Mouse (Mus musculus): ENCODE data around the gene Olfr94.
"Not testable (repeated sequence)": the region's sequence is repeated elsewhere in the genome, so short reads cannot be mapped to it uniquely, and the experiment has no call there.

Olfr94 gene

GRCm38 (mm10) chr17:37200894-37201293 is at the start of gene Olfr94:
TSS of gene Olfr94 (minus strand) at chr17:37200994.
- no peak for DNase-seq

- peak; percentile 7 for DNase-seq
These were observed 49.8 kb upstream of the Olfr94 start for GRCm38 (mm10) chr17:37250544-37250943.

GRCm38 (mm10) chr17:37249460-37249859 is 48.7 kb upstream of the Olfr94 start:
- no peak for DNase-seq

- DNase-seq, result peak; percentile 9
These were observed 45.9 kb upstream of the Olfr94 start for GRCm38 (mm10) chr17:37246715-37247114.

- DNase-seq, result no peak
These were observed 41.4 kb upstream of the Olfr94 start for GRCm38 (mm10) chr17:37242198-37242597.

- DNase-seq, result not testable (repeated sequence)
These were observed 36.4 kb upstream of the Olfr94 start, which contains the start of gene Olfr97 for GRCm38 (mm10) chr17:37237230-37237629. TSS of gene Olfr97 (minus strand) at chr17:37237330.

GRCm38 (mm10) chr17:37221879-37222278 is 21.1 kb upstream of the Olfr94 start:
- no peak for DNase-seq

GRCm38 (mm10) chr17:37219846-37220245 is 19.1 kb upstream of the Olfr94 start, which contains the start of gene Olfr96:
TSS of gene Olfr96 (plus strand) at chr17:37220146.
- no peak for DNase-seq

- DNase-seq, result no peak
These were observed 17.7 kb upstream of the Olfr94 start for GRCm38 (mm10) chr17:37218486-37218885.

- DNase-seq, result no peak
These were observed 12.2 kb upstream of the Olfr94 start, which contains the start of gene Olfr95 for GRCm38 (mm10) chr17:37213018-37213417. TSS of gene Olfr95 (minus strand) at chr17:37213118.

GRCm38 (mm10) chr17:37210884-37211768 is 10.3 kb upstream of the Olfr94 start:
- DNase-seq, result peak; percentile 13

GRCm38 (mm10) chr17:37203917-37204236 is 3.1 kb upstream of the Olfr94 start:
- DNase-seq, result no peak

GRCm38 (mm10) chr17:37203206-37203916 is 2.6 kb upstream of the Olfr94 start:
- DNase-seq, result peak; percentile 84

- DNase-seq, result peak; percentile 41
These were observed 3.7 kb downstream of the Olfr94 start for GRCm38 (mm10) chr17:37196845-37197724.

GRCm38 (mm10) chr17:37194782-37195181 is 6.0 kb downstream of the Olfr94 start:
- no peak for DNase-seq

- no peak for DNase-seq
These were observed 7.1 kb downstream of the Olfr94 start, which contains the start of gene Ubd for GRCm38 (mm10) chr17:37193656-37194055. TSS of gene Ubd (plus strand) at chr17:37193892.

GRCm38 (mm10) chr17:37193032-37193431 is 7.8 kb downstream of the Olfr94 start:
- DNase-seq, result no peak

GRCm38 (mm10) chr17:37190711-37191110 is 10.1 kb downstream of the Olfr94 start:
- DNase-seq, result no peak

GRCm38 (mm10) chr17:37185474-37185873 is 15.3 kb downstream of the Olfr94 start:
- no peak for DNase-seq

GRCm38 (mm10) chr17:37161394-37161793 is 39.4 kb downstream of the Olfr94 start, which contains the start of gene Olfr93:
TSS of gene Olfr93 (minus strand) at chr17:37161494.
- DNase-seq, result no peak

Data from right cerebral cortex, postnatal 14 days (tissue).